Mouse (Mus musculus) myocyte (in vitro differentiated cells): Measurements from ENCODE around the gene Ptprj.

Experiments used
- CEBPB ChIP-seq: IDR thresholded peaks from 2 replicates; pipeline ENCODE4 v1.6.1; 2011; ENCODE audit warnings: mild to moderate bottlenecking, moderate library complexity; ENCODE audit not compliant: poor library complexity, insufficient read depth, severe bottlenecking
- E2F4 ChIP-seq: IDR thresholded peaks from one replicate; pipeline ENCODE4 v1.6.1; 2011; ENCODE audit warnings: mild to moderate bottlenecking, control low read depth, moderate library complexity; ENCODE audit not compliant: insufficient read depth
- MAX ChIP-seq: IDR thresholded peaks from one replicate; pipeline ENCODE4 v1.6.1; 2011; ENCODE audit warnings: low read depth, mild to moderate bottlenecking, control low read depth
- MYOD1 ChIP-seq, 3 experiments: IDR thresholded peaks; one replicate each; pipeline ENCODE4 v1.6.1; 2011; ENCODE audit warnings: control low read depth in 2 of 3, low read depth in 2 of 3, mild to moderate bottlenecking in 2 of 3, moderate library complexity in 1 of 3; ENCODE audit not compliant: insufficient read length in 2 of 3, control insufficient read depth in 1 of 3
- MYOG ChIP-seq, 3 experiments: IDR thresholded peaks; one replicate each; pipeline ENCODE4 v1.6.1; 2011; ENCODE audit warnings: control low read depth in 2 of 3, low read depth in 2 of 3, mild to moderate bottlenecking in 2 of 3; ENCODE audit not compliant: insufficient read length in 2 of 3, control insufficient read depth in 1 of 3, insufficient read depth in 1 of 3
- POLR2A ChIP-seq: IDR thresholded peaks from one replicate; pipeline ENCODE4 v1.6.1; 2011; ENCODE audit warnings: low read depth, mild to moderate bottlenecking, control low read depth, moderate library complexity; ENCODE audit not compliant: insufficient read length
- POLR2AphosphoS2 ChIP-seq: IDR thresholded peaks from one replicate; pipeline ENCODE4 v1.6.1; 2011; ENCODE audit warnings: low read depth, control low read depth; ENCODE audit not compliant: insufficient read length
- REST ChIP-seq: IDR thresholded peaks from one replicate; pipeline ENCODE4 v1.6.1; 2011; ENCODE audit warnings: mild to moderate bottlenecking, control low read depth, moderate library complexity; ENCODE audit not compliant: insufficient read depth, insufficient read length
- SRF ChIP-seq: IDR thresholded peaks from one replicate; pipeline ENCODE4 v1.6.1; 2011; ENCODE audit warnings: low read depth; ENCODE audit not compliant: control insufficient read depth, insufficient read length
- TCF12 ChIP-seq: IDR thresholded peaks from one replicate; pipeline ENCODE4 v1.6.1; 2011; ENCODE audit warnings: mild to moderate bottlenecking, control low read depth; ENCODE audit not compliant: poor library complexity, insufficient read depth, severe bottlenecking
- USF1 ChIP-seq: IDR thresholded peaks from one replicate; pipeline ENCODE4 v1.6.1; 2011; ENCODE audit warnings: low read depth, mild to moderate bottlenecking, control low read depth, moderate library complexity

DNA sequence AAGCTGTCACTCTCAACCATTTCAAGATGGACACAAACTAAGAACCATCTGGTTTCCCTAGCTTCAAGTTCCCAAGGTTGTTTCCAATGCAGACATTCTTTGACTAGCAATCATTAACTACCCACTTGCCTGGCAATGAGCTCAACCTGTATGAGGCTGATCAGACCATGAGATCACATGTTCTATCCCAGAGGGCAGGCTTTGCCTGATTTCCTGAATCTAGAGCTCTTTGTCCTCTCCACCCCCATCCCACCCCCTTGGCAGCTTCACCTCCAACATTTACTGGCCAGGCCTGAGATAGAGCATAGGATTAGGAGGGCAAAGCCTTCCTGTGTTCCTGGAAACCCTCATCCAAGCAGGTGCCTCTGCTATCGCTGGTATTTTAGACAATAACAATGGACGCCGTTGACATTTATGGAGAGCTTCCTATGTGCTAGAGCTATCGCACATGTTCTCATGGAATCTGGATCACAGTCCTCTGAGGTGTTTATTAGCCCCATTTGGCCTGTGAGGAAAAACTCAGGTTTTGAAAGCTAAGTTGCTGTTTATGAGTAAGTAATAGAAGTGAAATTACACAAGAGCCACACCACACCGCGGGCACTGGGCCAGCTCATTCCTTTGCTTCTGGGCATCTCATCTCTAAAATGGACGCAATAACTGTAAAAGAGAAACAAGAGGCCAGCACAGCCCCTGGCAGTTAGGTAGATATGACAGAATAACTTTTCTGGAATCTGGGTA lies 15.1 kb downstream of the Ptprj start:
- no peak for TF ChIP-seq USF1
- TF ChIP-seq POLR2AphosphoS2 = no peak
- no peak for TF ChIP-seq CEBPB
- no peak for TF ChIP-seq TCF12
- TF ChIP-seq MAX = no peak
- no peak for TF ChIP-seq POLR2A
- TF ChIP-seq E2F4 = no peak
- no peak for TF ChIP-seq MYOG (IDR thresholded peaks at IDR 0.05; ENCODE audit: control insufficient read depth in 1 of 3, insufficient read depth in 1 of 3, insufficient read length in 2 of 3, low read depth in 2 of 3)
- TF ChIP-seq SRF = no peak
- no peak for TF ChIP-seq MYOD1 (IDR thresholded peaks at IDR 0.05; ENCODE audit: control insufficient read depth in 1 of 3, insufficient read length in 2 of 3, low read depth in 2 of 3)
- no peak for TF ChIP-seq REST
